Mouse (Mus musculus) CD8-positive naive resting alpha-beta T cell, adult 2 months (primary cell): ENCODE data around the gene Prkag1.

Experiments used
- DNase-seq, 2 experiments: peaks; one replicate each; pipeline ENCODE4 v3.0.0; 2022; ENCODE audit warnings: low read depth in 2 of 2, low spot score in 2 of 2

The Prkag1 gene

GRCm38 (mm10) chr15:98853161-98853937 lies 22.0 kb upstream of the Prkag1 start:
- no peak for DNase-seq

DNA sequence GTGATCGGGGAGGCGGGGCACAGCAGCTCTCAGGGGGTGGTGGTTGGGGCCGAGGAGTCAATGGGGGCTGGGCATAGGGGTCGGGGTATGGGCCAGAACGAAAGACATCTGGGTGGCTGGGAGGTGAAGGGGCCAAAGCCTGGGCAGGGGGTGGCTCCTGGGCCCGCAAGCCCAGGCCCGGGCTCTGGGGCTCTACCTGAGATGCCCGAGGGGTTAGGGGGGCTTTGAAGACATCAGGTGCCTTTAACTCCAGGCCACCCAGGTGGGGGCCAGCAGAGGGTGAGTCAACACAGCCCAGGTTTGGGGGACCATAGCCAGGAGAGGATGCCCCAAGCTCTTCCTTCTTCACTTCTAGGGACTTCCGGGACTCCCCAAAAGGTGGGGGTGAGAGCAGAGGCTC lies 21.4 kb upstream of the Prkag1 start:
- no peak for DNase-seq

GRCm38 (mm10) chr15:98852071-98852470 lies 20.8 kb upstream of the Prkag1 start:
- DNase-seq, result no peak

DNA sequence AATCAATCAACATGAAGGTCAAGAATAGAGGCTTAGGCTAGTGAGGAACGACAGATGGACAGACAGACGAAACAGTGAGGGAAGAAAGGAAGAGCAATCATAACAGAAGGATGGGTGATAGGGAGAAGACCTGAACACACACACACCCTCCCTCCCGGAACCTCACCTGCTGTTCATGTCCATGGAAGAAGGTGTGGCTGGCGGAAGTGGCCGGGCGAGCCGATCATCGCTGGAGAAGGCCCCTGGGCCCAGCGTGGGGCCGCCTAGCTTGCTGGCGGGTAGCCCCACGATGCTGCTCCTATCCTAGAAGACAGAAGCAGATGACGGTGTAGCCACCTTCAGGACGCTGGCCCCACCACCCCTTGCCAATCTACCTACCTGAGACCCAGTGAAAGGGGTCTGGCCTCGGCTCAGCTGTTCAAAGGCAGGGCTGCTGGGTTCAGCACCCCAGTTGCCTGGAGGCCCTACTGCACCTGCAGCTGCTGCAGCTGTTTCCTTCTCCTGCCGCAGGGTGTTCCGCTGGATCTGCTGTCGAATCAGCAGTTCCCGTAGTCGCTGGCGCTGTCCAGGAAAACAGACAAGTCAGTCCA lies 20.0 kb upstream of the Prkag1 start:
- DNase-seq, result no peak

DNA sequence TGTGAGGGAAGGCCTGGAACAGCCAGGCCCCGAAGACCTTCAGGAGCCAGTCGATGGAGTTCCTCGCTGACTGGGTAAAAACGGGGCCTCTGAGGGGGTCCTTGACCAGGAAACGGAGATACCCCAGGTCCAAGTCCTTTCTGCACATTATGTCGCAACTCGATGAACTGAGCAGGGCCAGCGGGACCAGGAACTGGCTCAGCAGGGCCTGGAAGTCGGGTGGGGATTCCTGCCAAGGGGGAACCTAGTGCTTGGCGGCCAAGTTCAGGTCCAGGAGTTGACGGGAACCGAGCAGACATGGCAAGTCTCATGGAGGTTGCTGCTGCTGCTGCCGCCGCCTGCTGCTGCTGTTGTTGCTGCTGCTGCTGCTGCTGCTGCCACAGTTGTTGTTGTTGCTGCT lies 19.3 kb upstream of the Prkag1 start:
- no peak for DNase-seq

DNA sequence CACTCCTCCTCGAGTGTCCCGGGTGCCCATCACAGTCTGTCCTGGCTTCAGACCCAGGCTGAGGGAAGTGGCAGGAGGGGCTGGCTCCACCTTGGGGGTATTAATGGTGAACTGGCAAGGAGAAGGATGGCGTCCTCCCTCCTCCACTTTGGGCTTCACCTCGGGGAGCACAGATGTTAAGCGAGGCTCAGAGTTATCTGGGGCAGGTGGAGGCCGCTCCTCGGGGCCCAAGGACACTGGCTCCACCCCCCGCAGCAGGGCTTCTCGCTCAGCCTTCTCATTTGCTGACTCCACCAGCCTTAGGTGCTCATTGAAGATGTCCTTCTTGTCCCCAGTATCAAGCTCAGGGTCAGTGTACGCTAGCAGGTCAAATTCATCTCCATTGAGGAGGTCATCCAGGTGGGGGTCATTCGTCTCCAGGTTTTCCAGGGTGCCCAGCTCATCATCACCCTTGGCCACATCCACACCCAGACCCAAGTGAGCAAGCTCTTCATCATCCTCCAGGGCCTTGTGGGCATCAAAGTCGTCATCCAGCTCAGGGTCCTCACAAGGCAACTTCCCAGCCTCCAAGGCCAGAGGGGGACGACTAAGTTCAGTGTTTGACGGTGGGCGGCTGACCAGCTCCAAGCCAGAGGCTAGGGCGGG lies 18.8 kb upstream of the Prkag1 start:
- DNase-seq, result no peak

- DNase-seq, result no peak
Observed at GRCm38 (mm10) chr15:98849165-98849564, 17.8 kb upstream of the Prkag1 start.

DNA sequence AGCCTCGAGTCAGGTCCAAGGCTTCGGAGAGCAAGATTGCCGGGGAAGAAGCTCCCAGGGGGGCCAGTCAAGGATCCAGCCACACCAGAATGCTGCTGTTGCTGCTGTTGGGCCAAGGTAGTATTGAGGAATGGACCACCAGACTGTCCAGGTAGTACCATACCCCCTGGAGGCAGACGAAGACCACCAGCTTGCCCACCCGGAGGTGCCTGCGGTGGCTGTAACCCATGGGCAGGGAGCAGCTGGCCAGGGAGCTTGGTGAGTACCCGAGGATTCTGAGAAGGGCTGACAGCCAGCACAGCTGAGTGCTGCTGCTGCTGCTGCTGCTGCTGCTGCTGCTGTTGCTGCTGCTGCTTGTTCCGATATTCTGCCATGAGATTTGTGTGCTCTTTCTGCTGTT lies 14.8 kb upstream of the Prkag1 start:
- no peak for DNase-seq

GRCm38 (mm10) chr15:98845149-98845548 lies 13.8 kb upstream of the Prkag1 start:
- DNase-seq, result no peak

- no peak for DNase-seq
Observed at GRCm38 (mm10) chr15:98843595-98844223, 12.4 kb upstream of the Prkag1 start.

GRCm38 (mm10) chr15:98839671-98840585 lies 8.6 kb upstream of the Prkag1 start:
- DNase-seq, result no peak

DNA sequence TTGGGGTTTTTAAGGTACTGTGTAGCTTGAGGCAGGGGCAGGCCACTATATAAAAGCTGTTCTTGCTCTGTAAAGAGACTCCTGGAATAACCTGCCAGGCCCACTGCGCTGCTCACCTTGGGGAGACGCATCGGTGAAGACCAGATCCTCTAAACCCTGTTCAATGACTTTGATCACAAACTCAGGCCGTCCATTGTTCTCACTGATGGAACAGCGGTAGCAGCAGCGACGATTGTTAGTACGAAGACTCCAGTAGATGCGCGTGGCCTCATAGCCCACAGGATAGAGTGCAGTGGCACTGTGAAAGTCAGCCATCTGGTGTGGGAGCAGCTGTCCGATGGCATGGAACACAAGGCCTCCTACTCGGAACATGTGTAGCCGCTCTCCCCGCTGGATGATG lies 7.8 kb upstream of the Prkag1 start:
- DNase-seq, result no peak

GRCm38 (mm10) chr15:98837743-98838103 lies 6.4 kb upstream of the Prkag1 start:
- no peak for DNase-seq

DNA sequence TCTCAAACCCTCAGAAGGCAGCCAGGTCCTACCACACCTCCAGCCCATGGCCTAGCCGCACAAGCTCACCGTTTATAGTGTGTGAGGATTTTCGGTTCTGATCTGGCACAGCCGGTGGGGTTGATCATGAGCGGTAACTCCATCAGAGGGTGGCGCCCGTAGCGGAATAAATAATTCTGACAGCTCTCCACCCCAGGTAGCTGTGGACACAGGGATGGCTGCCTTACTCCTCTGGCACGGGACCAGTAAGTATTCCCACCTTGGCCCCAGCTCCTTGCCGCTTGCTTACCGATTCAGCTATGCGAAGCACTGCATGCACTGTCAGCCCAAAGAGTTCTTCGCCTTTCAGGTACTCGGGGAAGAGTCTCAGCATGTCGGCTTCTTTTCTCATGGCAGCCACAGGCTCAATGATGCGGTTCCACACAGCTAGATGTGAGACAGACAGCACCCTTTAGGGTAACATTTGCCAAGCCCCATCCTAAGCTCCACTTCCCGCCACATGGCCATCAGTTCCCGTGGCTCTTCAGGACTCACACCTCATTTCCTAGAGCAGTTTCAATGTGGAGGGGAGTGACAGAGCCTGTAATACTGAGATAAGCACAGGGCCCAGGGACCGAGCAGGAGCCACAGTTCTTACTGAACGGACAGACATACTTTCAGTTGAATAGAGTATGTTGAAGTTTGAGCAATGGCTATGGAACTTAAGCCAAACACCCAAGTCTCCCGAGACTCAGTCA lies 5.9 kb upstream of the Prkag1 start:
- no peak for DNase-seq

GRCm38 (mm10) chr15:98835291-98835690 lies 4.0 kb upstream of the Prkag1 start:
- no peak for DNase-seq

- no peak for DNase-seq
Observed at GRCm38 (mm10) chr15:98834059-98834458, 2.7 kb upstream of the Prkag1 start.

DNA sequence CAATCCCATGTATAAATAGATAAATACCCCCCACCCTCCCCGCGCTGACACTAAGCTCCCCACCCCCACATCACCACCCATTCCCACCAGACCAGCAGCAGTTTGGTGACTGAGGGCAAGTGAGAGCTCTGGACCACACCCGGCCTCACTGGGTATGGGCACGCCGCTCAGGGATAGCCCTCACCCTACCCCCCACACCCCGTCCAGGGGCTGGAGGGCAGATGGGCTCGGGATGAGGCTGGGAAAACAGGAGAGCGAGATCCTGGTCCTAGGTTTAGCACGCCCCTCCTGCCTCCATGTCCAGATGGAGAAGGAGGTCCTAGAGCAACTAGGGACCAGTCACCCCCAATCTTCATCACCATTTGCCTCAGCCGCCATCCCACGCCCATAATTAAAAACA lies 2.0 kb upstream of the Prkag1 start:
- no peak for DNase-seq

DNA sequence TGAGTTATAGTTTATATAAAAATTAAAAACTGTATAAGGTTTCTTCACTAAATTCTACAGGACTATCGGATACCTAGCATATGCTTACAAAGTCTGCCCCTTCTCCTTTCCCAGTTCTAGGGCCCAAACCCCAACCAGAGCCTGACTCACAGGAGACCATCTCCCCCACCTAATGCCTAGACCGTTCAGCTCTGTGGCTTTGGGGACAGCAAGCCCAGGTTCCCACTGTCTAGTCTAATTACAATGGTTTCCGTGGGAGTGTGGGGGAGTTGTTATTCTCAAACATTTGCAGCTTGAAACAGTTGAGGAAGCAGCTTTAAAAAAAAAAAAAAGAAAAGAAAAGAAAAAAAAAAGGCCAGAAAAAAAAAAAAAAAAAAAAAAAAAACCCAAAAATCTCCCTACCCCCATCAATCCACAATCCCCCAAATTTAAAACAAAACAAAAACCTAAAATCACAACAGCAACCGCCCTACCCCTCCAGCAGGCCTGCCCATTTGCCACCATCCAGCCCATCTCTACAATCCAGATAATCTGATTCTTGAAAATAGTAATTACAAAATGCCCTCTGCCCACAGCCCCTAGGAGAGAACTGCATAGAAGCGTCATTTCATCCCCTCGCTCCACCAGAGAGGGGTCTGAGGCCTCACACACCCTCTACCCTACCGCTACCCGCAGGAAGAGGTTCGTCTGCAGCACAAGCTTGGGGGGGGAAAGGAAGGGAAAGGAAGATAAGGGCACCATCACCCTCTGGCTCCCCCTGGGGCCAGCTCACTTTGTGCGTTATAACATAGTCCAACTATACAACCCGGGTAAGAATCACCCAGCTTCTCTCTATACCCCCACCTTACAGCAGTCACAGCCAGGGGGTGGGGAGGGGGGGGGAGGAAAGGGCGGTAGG lies 1.1 kb upstream of the Prkag1 start:
- peak; percentile 37 to 69 for DNase-seq

DNA sequence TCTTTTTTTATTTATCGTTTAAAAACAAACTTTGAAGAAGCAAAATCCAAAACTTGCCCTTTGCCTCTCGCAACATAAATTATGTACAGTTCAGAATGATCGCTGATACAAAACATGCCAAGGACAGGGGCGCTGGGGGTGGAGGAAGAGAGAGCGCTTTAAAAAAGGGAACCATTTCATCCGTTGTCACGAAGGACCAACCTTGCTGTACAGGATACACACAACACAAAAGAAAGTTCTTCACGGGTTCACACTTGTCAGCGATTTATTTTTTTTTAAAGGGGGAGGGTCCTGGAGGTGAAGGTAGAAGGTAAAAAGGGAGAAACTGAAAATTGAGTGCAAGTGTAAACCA lies 339 bp upstream of the Prkag1 start:
- no peak for DNase-seq
